In genomic region chr15:98869342-98870178, GRCm38 (mm10) we compare ENCODE assay signal across 8 mouse cellular contexts. TPM values are rescaled to one million over a fixed set of nuclear protein-coding genes. Genes with fewer than 3 reads are reported as not detected.
A peak's percentile ranks its signal among the peaks of the same experiment; 100 is the strongest.
DNase-seq lines count a peak whose midpoint lies in the region; ATAC-seq and TF ChIP-seq lines count a peak whose summit lies in the region.

No protein-coding gene starts in this region.

- WGBS in embryonic facial prominence, embryonic 14.5 days, result 9% methylated on average over 8 of the region's 8 CpGs
- WGBS in intestine, embryonic 14.5 days, result 11% methylated on average over 8 of the region's 8 CpGs
- WGBS in macrophage (ENCODE audit: missing documents), result 9% methylated on average over 8 of the region's 8 CpGs

- H3K79me2 ChIP-seq in macrophage (ENCODE audit: inconsistent target), result peaks cover 72% of the 10 kb centered on the region

- no peaks in the 10 kb centered on the region for H3K27me3 ChIP-seq in testis, adult 2 months (ENCODE audit: control insufficient read depth, insufficient read depth, low read length)
- H3K27me3 ChIP-seq in embryonic facial prominence, embryonic 14.5 days (replicated peaks; ENCODE audit: control insufficient read depth, insufficient read depth, low read length), result no peaks in the 10 kb centered on the region
- no peaks in the 10 kb centered on the region for H3K27me3 ChIP-seq in intestine, embryonic 14.5 days (replicated peaks; ENCODE audit: control insufficient read depth, insufficient read depth, low read length)

- no peak for TF ChIP-seq POLR2A in testis, adult 2 months (IDR thresholded peaks at IDR 0.05; ENCODE audit: control insufficient read depth, low read depth, low read length)

- peak overlapping the region; percentile 96 for H3K9ac ChIP-seq in embryonic facial prominence, embryonic 14.5 days (ENCODE audit: low read depth, low read length)
- H3K9ac ChIP-seq in intestine, embryonic 14.5 days (ENCODE audit: low read length), result peak overlapping the region; percentile 99

- H3K4me1 ChIP-seq in testis, adult 2 months (ENCODE audit: control insufficient read depth, insufficient read depth, low read length), result peaks cover 30% of the 10 kb centered on the region
- peaks cover 21% of the 10 kb centered on the region for H3K4me1 ChIP-seq in embryonic facial prominence, embryonic 14.5 days (ENCODE audit: control insufficient read depth, insufficient read depth, low read length)
- peaks cover 26% of the 10 kb centered on the region for H3K4me1 ChIP-seq in intestine, embryonic 14.5 days (replicated peaks; ENCODE audit: control insufficient read depth, insufficient read depth, low read length)

- DNase-seq in testis, postnatal 14 days (ENCODE audit: low spot score), result no peak
- DNase-seq in embryonic facial prominence, embryonic 14.5 days (ENCODE audit: low spot score), result no peak
- no peak for DNase-seq in intestine, embryonic 14.5 days (ENCODE audit: low spot score)
- DNase-seq in frontal cortex, adult 2 months (ENCODE audit: extremely low spot score in 1 of 2, low spot score in 1 of 2), result no peak
- DNase-seq in layer of hippocampus, adult 11-12 months (ENCODE audit: low spot score), result no peak
- DNase-seq in layer of hippocampus, adult 9-10 months (ENCODE audit: low spot score), result no peak

- H3K4me3 ChIP-seq in testis, adult 2 months (ENCODE audit: control insufficient read depth, low read depth, low read length), result peak overlapping the region; percentile 68
- H3K4me3 ChIP-seq in embryonic facial prominence, embryonic 14.5 days (ENCODE audit: low read depth, low read length), result peak overlapping the region; percentile 96
- H3K4me3 ChIP-seq in intestine, embryonic 14.5 days (ENCODE audit: low read depth, low read length), result peak overlapping the region; percentile 99
- H3K4me3 ChIP-seq in macrophage (ENCODE audit: inconsistent target), result peak overlapping the region; percentile 83

- TF ChIP-seq CTCF in testis, adult 2 months (IDR thresholded peaks at IDR 0.05; ENCODE audit: control insufficient read depth, insufficient read depth, insufficient replicate concordance, low read depth, low read length), result no peak

- H3K36me3 ChIP-seq in testis, adult 2 months (ENCODE audit: control insufficient read depth, insufficient read depth, low read length), result no peaks in the 10 kb centered on the region; the same call in none of the 2 replicates
- H3K36me3 ChIP-seq in embryonic facial prominence, embryonic 14.5 days (ENCODE audit: control insufficient read depth, insufficient read depth, low read length), result peaks cover 22% of the 10 kb centered on the region
- H3K36me3 ChIP-seq in intestine, embryonic 14.5 days (ENCODE audit: control insufficient read depth, insufficient read depth, low read length), result peaks cover 22% of the 10 kb centered on the region
- peaks cover 20% of the 10 kb centered on the region for H3K36me3 ChIP-seq in macrophage (ENCODE audit: inconsistent target)

- no peak for ATAC-seq in embryonic facial prominence, embryonic 14.5 days (ENCODE audit: low read depth)
- no peak for ATAC-seq in intestine, embryonic 14.5 days (replicated peaks; ENCODE audit: low FRiP score, low TSS enrichment, low read depth)

- no peaks in the 10 kb centered on the region for H3K9me3 ChIP-seq in embryonic facial prominence, embryonic 14.5 days (ENCODE audit: control insufficient read depth, low read length)
- H3K9me3 ChIP-seq in intestine, embryonic 14.5 days (ENCODE audit: control insufficient read depth, low read length), result no peaks in the 10 kb centered on the region

- H3K27ac ChIP-seq in testis, adult 2 months (ENCODE audit: control insufficient read depth, insufficient read depth, low read depth, low read length), result no peak overlapping the region; the same call in 1 of the 2 replicates
- H3K27ac ChIP-seq in embryonic facial prominence, embryonic 14.5 days (replicated peaks; ENCODE audit: low read depth, low read length), result no peak overlapping the region
- H3K27ac ChIP-seq in intestine, embryonic 14.5 days (ENCODE audit: low read depth), result no peak overlapping the region
- peak overlapping the region; percentile 64 for H3K27ac ChIP-seq in macrophage

- H3K4me2 ChIP-seq in embryonic facial prominence, embryonic 14.5 days (ENCODE audit: low read depth, low read length), result peak overlapping the region; percentile 98
- H3K4me2 ChIP-seq in intestine, embryonic 14.5 days (ENCODE audit: low read length), result peak overlapping the region; percentile 99

RNA-seq across cellular contexts. Expression of gene Kmt2d, which starts 1.4 kb away (rescaled TPM):
- polyA plus RNA-seq in testis, adult 2 months (2012; rRNA removed), result 17.0 and 17.4 TPM in 2 replicates
- polyA plus RNA-seq in embryonic facial prominence, embryonic 14.5 days (2014; fragmentation: Nextera tagmentation; extraction: Ambion mirVana), result 13.8 and 15.5 TPM in 2 replicates
- polyA plus RNA-seq in intestine, embryonic 14.5 days (2014; fragmentation: Nextera tagmentation; extraction: Ambion mirVana), result 16.2 and 17.5 TPM in 2 replicates
- total RNA-seq in macrophage (2018; cell fraction: chromatin; rRNA removed), result 100 to 1,000 TPM; 122 to 676 (median 339) TPM
- total RNA-seq in macrophage (2018; cell fraction: cytosol; rRNA removed), result 10 to 100 TPM; 43.4 to 81.0 (median 59.4) TPM
- total RNA-seq in macrophage (2018; cell fraction: nucleus; rRNA removed), result 100 to 1,000 TPM in 25 of 26 experiments, 10 to 100 TPM in 1; 94.8 to 215 (median 174) TPM
- polyA plus RNA-seq in macrophage (2018), result 17.3 to 22.5 TPM (median 19.8 TPM) in 3 replicates
- 47.0 and 48.6 TPM in 2 replicates for polyA plus RNA-seq in frontal cortex, adult 2 months (2012; rRNA removed)

RNA-seq across cellular contexts. Expression of gene Rhebl1, which starts 24.8 kb away (rescaled TPM):
- polyA plus RNA-seq in testis, adult 2 months (2012; rRNA removed), result 4.6 and 4.8 TPM in 2 replicates
- 8.4 and 12.2 TPM in 2 replicates for polyA plus RNA-seq in embryonic facial prominence, embryonic 14.5 days (2014; fragmentation: Nextera tagmentation; extraction: Ambion mirVana)
- polyA plus RNA-seq in intestine, embryonic 14.5 days (2014; fragmentation: Nextera tagmentation; extraction: Ambion mirVana), result 9.5 and 11.4 TPM in 2 replicates
- total RNA-seq in macrophage (2018; cell fraction: chromatin; rRNA removed), result 1 to 10 TPM in 20 of 26 experiments, under 1 TPM in 2, not detected in 4; 0.37 to 8.0 (median 2.5) TPM
- total RNA-seq in macrophage (2018; cell fraction: cytosol; rRNA removed), result 1 to 10 TPM in 21 of 26 experiments, under 1 TPM in 5; 0.51 to 2.0 (median 1.3) TPM
- 1 to 10 TPM in 18 of 26 experiments, under 1 TPM in 5, not detected in 3; 0.56 to 4.5 (median 2.0) TPM for total RNA-seq in macrophage (2018; cell fraction: nucleus; rRNA removed)
- 0.52 to 3.0 TPM (median 2.4 TPM) in 3 replicates for polyA plus RNA-seq in macrophage (2018)
- 17.6 and 19.2 TPM in 2 replicates for polyA plus RNA-seq in frontal cortex, adult 2 months (2012; rRNA removed)

RNA-seq across cellular contexts. Expression of gene Dhh, which starts 28.8 kb away (rescaled TPM):
- polyA plus RNA-seq in testis, adult 2 months (2012; rRNA removed), result 9.4 and 10.8 TPM in 2 replicates
- 2.0 and 3.1 TPM in 2 replicates for polyA plus RNA-seq in embryonic facial prominence, embryonic 14.5 days (2014; fragmentation: Nextera tagmentation; extraction: Ambion mirVana)
- 0.62 and 1.0 TPM in 2 replicates for polyA plus RNA-seq in intestine, embryonic 14.5 days (2014; fragmentation: Nextera tagmentation; extraction: Ambion mirVana)
- total RNA-seq in macrophage (2018; cell fraction: chromatin; rRNA removed), result under 1 TPM in 15 of 26 experiments, not detected in 11; 0.18 to 0.97 (median 0.51) TPM
- under 1 TPM in 6 of 26 experiments, not detected in 20; 0.03 to 0.05 (median 0.04) TPM for total RNA-seq in macrophage (2018; cell fraction: cytosol; rRNA removed)
- total RNA-seq in macrophage (2018; cell fraction: nucleus; rRNA removed), result 1 to 10 TPM in 2 of 26 experiments, under 1 TPM in 15, not detected in 9; 0.12 to 1.4 (median 0.24) TPM
- not detected in 3 replicates for polyA plus RNA-seq in macrophage (2018)
- 0.44 and 0.80 TPM in 2 replicates for polyA plus RNA-seq in frontal cortex, adult 2 months (2012; rRNA removed)

RNA-seq across cellular contexts. Expression of gene Prkag1, which starts 38.2 kb away (rescaled TPM):
- polyA plus RNA-seq in testis, adult 2 months (2012; rRNA removed), result 18.4 and 19.5 TPM in 2 replicates
- 71.7 and 80.6 TPM in 2 replicates for polyA plus RNA-seq in embryonic facial prominence, embryonic 14.5 days (2014; fragmentation: Nextera tagmentation; extraction: Ambion mirVana)
- polyA plus RNA-seq in intestine, embryonic 14.5 days (2014; fragmentation: Nextera tagmentation; extraction: Ambion mirVana), result 77.0 and 77.3 TPM in 2 replicates
- total RNA-seq in macrophage (2018; cell fraction: chromatin; rRNA removed), result 10 to 100 TPM; 22.0 to 92.3 (median 54.9) TPM
- 10 to 100 TPM; 22.1 to 38.1 (median 31.7) TPM for total RNA-seq in macrophage (2018; cell fraction: cytosol; rRNA removed)
- 10 to 100 TPM; 20.7 to 67.8 (median 38.8) TPM for total RNA-seq in macrophage (2018; cell fraction: nucleus; rRNA removed)
- polyA plus RNA-seq in macrophage (2018), result 34.9 to 43.9 TPM (median 40.2 TPM) in 3 replicates
- 67.8 and 74.0 TPM in 2 replicates for polyA plus RNA-seq in frontal cortex, adult 2 months (2012; rRNA removed)

RNA-seq across cellular contexts. Expression of gene Lmbr1l, which starts 48.5 kb away (rescaled TPM):
- polyA plus RNA-seq in testis, adult 2 months (2012; rRNA removed), result 478 and 581 TPM in 2 replicates
- polyA plus RNA-seq in embryonic facial prominence, embryonic 14.5 days (2014; fragmentation: Nextera tagmentation; extraction: Ambion mirVana), result 3.9 and 4.3 TPM in 2 replicates
- polyA plus RNA-seq in intestine, embryonic 14.5 days (2014; fragmentation: Nextera tagmentation; extraction: Ambion mirVana), result 4.1 and 5.5 TPM in 2 replicates
- total RNA-seq in macrophage (2018; cell fraction: chromatin; rRNA removed), result 100 to 1,000 TPM in 3 of 26 experiments, 10 to 100 TPM in 23; 27.0 to 113 (median 71.3) TPM
- total RNA-seq in macrophage (2018; cell fraction: cytosol; rRNA removed), result 10 to 100 TPM in 2 of 26 experiments, 1 to 10 TPM in 24; 2.5 to 12.8 (median 6.6) TPM
- total RNA-seq in macrophage (2018; cell fraction: nucleus; rRNA removed), result 10 to 100 TPM; 13.2 to 79.4 (median 38.5) TPM
- 3.7 to 9.6 TPM (median 5.5 TPM) in 3 replicates for polyA plus RNA-seq in macrophage (2018)
- 30.5 and 33.6 TPM in 2 replicates for polyA plus RNA-seq in frontal cortex, adult 2 months (2012; rRNA removed)
